Mouse (Mus musculus) bone marrow macrophage, adult 2 months (primary cell): ENCODE results near the gene Emx1.

Experiments used
- CTCF ChIP-seq: IDR thresholded peaks from 2 replicates; pipeline ENCODE4 v1.5.1; 2012; ENCODE audit warnings: low read depth, mild to moderate bottlenecking, low read length, moderate library complexity
- POLR2A ChIP-seq: IDR thresholded peaks from 2 replicates; pipeline ENCODE4 v1.6.1; 2012; ENCODE audit warnings: mild to moderate bottlenecking, low read depth, low read length, borderline replicate concordance

DNA sequence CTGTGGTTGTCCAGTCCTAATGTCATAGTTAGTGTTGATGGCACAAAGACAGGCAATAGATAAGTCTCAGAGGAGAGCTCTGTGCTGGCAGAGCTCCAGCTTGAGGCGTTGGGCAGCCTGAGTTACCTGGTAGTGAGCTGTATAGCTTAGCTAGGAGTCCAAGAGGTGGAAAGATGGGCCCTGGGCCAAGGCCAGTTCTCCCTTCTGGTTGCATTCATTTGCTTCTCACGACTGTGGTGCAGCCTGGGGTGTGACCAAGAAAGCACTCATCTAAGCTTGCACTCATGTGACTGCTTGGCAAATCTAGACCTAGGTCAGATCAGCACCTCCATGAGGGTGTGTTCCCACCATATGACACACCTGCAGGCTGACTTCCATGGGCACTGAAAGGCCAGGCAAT, 10.7 kb downstream of the Emx1 start:
- TF ChIP-seq CTCF: no peak
- TF ChIP-seq POLR2A: no peak
